Mouse (Mus musculus) mature B cell (primary cell): Measurements from ENCODE around the gene 1700016K19Rik.

Experiments
- in situ Hi-C: fragments of 300-500 bp; cut with MboI; formaldehyde crosslinking; loops from 2 replicates; pipeline ENCODE4 v1.14.3; 2019

1700016K19Rik gene

DNA sequence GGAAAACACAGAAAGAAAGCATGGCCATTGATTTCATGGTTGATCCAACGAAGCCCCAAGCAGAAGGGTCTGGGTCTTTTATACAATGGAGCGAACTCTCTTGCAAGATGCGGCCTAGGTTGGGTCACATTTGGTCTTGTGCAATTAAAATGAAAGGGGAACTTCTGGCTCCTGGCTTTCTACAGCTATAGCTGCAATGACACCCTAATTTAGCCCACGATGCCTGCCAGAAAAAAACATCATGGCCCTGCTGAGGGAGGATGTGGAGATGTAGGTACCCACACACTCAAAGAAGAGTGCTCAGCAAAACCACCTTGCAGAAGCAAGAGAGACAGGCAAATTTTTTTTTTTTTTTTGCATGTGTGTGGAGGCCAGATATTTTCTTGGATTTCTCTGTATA, 34.1 kb downstream of the 1700016K19Rik start:
- in situ Hi-C loops, result no loop called here

DNA sequence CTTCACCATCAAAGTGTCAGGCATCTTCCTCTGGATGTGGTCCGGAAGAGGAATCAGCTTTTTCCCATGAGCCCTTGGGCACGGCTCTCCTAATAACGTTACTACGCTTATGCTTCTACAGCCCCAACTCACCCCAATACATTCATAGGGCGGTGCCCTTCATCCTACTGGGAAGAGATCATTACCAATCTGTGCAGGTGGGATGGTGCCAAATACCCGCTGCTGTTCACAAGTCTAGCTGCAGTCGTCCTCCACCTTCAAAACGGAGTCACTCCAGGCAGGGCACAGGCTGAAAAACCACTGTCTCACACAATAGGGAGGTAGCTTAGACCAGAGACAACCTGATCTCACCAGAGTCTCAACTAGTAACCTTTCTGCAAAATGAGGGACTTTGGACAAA, 35.5 kb downstream of the 1700016K19Rik start:
- in situ Hi-C loops, result no loop called here

DNA sequence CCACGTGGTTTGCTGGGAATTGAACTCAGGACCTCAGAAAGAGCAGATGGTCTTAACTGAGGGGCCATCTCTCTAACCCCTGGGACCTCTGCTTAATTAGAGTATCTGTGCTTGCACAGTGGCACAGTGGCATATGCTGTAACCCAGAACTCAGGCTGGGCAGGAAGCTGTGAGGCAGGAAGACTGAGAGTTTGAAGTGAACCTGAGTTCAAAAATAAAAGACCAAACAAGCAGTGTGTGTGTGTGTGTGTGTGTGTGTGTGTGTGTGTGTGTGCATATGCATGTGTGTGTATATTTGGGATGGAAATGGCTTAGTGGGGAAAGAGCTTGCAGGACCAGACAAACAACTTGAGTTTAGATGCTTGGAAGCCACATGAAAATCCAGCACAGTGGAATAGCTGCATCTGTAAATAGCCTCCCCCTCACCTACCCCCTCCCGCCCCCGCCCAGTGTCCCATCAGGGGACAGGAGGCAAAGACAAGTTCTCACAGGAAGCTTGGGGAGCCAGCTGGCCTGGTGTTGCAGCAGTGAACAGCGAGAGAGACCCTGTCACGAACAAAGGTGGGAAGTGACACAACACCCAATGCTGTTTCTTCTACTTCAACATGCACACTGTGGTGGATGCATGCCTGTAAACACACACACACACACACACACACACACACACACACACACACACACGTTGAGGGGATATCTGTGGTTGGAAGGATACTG, 38.0 kb downstream of the 1700016K19Rik start:
- in situ Hi-C loops, result no loop called here

DNA sequence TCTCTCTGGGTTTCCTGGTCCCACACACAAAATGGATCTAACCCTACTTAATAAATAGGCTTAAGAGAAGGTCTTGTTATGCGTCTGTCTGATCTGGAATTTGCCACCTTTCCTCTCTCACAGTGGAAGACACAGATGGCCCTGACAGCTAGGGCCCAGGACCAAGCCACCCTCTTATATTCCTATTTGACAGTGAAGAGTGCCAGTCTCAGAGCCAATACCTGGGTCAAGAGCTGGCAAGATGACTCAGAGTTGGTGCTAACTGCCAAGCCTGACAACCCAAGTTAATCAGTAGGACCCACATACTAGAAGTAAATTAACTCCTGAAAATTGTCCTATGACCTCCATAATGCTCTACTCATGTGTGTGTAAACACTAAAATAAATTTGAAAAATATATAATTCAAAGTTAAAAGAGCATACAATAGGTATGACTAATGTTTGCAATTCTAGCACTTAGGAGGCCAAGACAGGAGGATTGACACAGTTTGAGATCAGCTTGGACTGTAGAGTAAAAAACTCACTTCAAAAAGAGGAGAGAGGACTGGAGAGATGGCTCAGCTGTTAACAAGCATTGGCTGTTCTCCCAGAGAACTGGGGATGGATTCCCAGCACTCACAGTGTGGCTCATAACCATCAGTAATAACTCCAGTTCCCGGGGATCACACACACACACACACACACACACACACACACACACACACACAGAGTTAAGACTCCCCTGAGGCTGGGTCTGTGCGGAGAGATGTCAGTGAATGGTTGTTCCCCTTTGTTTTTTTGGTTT, 39.8 kb downstream of the 1700016K19Rik start:
- in situ Hi-C loops, result no loop called here

DNA sequence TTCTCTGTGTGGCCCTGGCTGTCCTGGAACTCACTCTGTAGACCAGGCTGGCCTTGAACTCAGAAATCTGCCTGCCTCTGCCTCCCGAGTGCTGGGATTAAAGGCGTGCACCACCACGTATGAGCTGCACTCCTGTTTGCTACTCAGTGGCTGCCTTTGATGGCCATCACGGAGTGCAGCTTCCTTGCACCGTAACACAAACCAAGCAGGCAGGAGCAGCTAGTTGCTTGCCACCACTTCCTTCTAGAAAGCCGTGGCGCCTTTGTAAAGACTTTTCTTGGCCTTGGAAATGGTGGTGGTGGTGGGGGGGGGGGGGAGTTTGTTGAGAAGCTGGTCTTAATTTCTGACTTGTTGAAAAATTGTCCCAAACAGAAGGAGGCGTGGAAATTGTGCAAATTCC, 40.4 kb downstream of the 1700016K19Rik start:
- in situ Hi-C loops, result no loop called here

DNA sequence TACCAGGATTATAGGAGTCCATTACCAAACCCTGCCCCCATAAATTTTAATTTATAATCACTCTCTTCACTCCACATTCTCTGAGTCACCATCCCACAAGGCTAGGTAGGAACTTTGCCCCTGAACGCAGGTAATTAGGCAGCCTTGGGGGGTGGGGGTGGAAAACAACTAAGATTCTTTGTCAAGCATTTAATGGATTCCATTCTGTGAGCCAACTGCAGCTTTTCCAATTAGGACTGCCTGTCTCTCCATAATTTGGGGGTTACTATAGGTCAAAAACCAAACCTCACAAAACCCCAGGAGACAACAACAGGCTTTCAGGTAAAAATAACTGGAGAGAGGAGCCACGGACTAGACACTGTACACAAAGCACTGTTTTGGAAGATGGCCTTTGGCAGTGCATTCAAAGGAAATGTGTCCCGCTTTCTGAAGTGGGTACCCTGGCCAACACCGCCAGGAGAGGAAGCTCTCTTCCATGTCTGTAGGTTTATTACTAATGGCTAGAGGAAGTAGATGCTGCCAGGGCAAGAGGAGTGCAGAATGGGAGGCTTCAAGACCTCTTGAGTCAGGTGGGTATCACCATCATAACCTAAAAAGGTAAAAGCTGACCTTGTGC, 41.2 kb downstream of the 1700016K19Rik start:
- in situ Hi-C loops, result no loop called here

DNA sequence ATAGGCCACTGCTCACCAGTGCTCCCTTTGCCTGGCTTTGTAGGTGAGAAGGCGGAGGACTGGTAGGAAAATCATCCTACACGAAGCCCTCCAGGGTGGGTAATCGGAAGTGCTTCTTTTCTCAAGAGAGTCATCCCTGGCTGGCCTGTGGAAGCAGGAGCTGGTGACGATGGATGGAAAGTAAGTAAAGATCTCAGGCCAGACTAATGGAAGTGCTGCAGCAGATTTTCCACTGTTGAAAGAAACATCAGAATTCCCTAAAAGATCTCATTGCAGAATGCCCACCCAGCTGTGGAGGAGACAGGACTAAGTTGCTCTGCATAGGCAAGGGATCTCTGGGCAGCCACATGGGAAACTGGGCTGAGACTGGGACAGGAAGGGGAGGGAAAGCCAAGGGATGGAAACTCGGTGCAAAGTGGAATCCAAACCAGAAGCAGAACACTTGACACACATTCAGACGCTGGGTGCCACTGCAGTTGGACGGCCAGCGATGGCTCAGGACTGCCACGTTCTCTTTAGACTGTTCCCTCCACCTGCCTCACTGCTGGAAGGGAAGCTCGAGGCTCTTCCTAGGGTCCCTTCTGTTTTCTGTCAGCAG, 42.4 kb downstream of the 1700016K19Rik start:
- in situ Hi-C loops, result no loop called here

DNA sequence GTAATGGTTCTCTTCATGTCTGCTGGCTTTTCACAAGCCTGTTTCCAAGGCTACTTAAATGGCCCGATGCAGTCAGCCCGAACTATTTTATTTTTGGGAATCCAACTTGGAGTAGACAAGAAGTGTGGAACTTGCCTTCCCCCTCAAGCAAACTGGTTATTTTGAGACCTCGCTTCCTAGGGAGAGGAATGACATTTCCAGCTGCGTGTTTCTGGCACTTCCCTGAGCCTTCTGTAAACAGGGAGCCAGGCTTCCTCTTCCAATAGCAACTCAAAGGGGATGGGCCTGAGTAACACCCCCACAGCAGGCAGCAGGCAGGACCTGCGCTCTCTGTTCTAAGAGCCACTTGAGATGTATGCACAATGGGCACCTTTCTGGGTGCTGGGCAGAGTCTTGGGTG, 43.2 kb downstream of the 1700016K19Rik start:
- in situ Hi-C loops, result no loop called here

DNA sequence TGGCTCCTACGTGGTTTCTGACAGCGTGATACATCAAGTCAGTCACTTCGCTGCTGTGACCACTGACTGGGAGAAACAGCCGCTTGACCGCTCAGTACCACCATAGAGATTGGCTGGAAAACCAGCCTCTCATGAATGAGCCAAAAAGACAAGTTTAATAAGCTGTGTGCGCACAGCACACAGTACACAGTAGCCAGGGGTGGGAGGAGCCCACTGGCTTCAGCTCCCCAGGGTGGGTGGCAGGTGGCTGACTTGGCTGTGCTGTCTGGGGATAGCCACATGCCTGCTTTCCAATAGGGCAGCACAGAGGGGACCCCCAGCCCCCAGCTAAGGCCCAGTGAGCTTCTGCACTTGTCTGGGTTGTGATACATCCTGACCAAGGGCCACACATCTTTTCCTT, 44.8 kb downstream of the 1700016K19Rik start:
- in situ Hi-C loops, result no loop called here

DNA sequence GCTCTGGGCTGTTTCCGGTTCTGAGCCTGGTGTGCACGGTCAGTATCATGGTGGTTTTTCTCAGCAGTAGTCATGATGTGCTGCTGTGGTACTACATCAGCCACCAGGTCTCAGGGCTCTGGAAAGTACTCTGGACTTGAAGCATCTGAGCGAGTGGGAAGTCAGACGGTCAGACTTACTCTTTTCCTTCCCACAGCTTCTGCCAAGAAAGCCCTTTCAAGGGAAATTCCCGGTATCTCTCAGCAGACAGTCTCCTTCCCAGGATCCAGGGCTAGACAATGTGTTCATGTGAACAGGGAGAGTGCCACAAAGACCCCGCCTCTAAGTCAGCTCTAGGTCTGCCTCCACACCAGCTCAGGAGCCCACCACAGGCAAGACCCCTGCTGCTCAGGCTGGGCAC, 45.7 kb downstream of the 1700016K19Rik start:
- in situ Hi-C loops, result no loop called here

DNA sequence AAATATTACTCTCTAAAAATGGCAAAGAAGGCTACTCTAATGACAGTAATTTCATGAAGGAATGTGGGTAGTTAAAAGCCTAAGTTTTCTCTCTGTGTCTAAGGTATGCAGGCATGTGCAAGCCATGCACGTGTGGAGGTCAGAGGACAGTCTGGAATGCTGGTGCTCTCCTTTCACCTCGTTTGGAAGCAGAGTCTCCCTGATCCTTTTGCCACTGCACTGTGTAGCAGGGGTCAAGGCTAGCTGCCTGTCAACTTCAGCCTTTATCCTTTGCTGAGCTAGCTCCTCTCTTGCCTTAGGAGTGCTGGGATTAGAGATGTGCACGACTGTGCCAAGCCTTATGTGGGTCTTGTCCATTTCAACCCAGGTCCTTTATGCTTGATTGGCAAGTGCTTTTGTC, 50.8 kb downstream of the 1700016K19Rik start:
- in situ Hi-C loops, result no loop called here

DNA sequence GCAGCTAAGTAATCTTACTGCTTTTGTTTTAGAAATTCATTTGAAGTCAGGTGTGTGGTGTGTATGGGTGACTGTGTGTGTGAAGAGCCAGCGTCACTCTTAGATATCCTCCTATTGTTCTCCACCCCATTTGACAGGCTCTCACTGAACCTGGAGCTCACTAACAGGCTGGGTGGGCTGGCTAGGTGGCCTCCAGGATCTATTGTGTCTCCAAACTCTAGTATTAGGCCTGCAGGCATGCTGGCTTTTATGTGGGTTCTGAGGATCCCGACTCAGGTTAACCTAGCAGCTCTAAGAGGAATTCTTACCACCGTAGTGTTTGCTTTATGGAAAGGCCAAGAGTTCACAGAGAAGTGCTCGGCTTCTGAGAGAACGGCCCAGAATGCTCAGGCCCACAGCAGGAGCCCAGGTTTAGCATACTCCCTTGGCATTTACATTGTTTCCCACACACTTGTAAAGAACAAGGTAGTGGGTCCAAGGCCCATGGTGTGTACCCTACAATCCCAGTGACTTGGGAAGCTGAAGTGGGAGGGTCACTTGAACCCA, 51.3 kb downstream of the 1700016K19Rik start:
- in situ Hi-C loops, result no loop called here

DNA sequence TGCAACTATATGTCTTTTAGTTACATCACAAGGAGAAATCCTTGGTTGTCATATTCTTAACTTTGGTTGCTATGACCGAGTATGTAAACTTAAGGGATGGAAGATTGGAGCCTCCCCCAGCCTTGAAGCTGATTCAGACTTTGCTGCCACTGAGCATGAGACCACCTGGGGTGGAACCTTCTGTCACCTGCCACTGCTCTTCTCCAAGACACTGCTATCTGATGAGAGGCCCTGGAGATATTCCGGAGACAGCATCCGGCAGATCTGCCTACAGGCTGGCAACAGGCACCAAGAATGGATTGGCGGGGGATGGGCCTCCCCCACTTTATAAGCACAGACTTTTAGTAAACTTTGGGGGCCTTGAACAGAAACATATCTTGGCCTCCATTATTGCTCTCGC, 52.8 kb downstream of the 1700016K19Rik start:
- in situ Hi-C loops, result no loop called here
